Mouse (Mus musculus): ENCODE measurements around the gene Map1a. TPM values are rescaled to one million over a fixed set of nuclear protein-coding genes. Genes with fewer than 3 reads are reported as not detected.

The Map1a gene
- total RNA-seq, 2 experiments from 2014 or later: 524 to 622 TPM

DNA sequence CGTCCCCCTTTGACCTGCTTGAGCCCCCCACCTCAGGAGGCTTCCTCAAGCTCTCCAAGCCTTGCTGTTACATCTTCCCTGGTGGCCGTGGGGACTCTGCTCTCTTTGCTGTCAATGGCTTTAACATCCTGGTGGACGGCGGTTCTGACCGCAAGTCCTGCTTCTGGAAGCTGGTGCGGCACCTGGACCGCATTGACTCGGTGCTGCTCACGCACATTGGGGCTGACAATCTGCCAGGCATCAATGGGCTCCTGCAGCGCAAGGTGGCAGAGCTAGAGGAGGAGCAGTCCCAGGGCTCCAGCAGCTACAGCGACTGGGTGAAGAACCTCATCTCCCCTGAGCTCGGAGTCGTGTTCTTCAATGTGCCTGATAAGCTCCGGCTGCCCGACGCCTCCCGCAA, 10.1 kb downstream of the Map1a start:
- intact Hi-C loops (cut with DNase I): no loop called here
- DNase-seq (ENCODE audit: low spot score in 2 of 2): no peak

DNA sequence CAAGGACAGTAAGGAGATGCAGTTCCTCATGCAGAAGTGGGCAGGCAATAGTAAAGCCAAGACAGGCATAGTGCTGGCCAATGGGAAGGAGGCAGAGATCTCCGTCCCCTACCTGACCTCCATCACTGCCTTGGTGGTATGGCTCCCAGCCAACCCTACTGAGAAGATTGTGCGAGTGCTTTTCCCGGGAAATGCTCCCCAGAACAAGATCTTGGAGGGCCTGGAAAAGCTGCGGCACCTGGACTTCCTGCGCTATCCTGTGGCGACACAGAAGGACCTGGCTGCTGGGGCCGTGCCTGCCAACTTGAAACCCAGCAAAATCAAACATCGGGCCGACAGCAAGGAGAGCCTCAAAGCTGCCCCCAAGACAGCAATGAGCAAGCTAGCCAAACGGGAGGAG, 10.6 kb downstream of the Map1a start:
- no peak for DNase-seq (ENCODE audit: low spot score in 2 of 2)
- intact Hi-C loops (cut with DNase I): no loop called here

DNA sequence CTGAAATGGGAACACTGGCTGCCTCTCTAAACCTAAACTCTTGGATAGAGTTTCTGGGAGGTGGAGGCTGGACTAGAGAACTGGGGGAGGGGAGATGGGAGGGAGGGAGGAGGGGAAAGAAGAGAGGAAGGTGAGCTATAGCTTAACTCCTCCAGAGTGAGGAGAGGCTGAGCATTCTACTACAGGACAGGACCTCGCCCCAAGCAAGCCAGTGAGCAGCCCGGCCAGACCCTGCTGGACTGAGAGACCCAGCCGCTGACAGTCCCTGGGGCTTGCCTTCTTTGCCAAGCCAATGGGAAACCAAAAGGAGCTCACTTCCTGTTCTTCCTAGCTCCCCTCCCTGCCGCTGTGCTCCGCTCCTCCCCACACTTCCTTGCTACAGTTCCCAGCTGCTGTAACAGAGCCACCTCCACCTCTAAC, 19.6 kb downstream of the Map1a start:
- DNase-seq (ENCODE audit: low spot score in 2 of 2): no peak
- intact Hi-C loops (cut with DNase I): no loop called here

DNA sequence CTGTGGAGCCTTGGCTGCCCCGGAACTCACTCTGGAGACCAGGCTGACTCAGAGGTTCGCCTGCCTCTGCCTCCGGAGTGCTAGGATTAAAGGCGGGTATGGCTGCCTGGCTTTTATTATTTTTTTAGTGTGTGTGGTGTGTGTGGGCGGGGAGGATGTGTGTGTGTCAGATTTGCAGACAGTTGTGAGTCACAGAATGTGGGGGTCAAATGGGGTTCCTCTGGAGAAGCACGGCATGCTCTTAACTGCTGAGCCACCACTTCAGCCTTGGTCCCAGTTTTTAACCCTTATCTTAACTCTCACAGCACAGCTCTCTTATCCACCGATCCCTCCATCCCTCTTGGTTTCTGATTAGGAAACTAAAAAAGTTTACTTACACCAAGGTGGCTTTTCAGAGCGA, 26.9 kb downstream of the Map1a start:
- intact Hi-C loops (cut with DNase I): no loop called here
- DNase-seq (ENCODE audit: low spot score in 2 of 2): no peak

DNA sequence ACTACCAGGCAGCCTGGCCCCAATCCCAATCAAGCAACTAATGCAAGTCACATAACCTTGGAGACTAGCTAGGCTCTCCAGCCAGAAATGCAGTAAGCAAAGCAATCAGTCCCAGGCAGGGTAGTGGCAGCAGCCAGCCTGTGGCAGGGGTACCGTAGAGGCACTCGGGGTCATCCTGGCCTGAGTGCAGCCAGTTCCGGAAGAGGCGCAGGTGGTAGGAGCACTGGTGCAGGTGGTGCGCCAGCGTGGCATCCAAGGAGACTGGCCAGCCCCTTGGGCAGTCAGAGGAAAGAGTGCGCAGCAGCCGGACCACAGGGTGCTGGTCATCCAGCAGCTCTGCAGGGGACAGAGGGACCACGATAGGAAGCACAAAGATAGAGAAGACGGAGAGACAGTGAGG, 33.6 kb downstream of the Map1a start:
- DNase-seq (ENCODE audit: low spot score in 2 of 2): no peak
- intact Hi-C loops (cut with DNase I): no loop called here

DNA sequence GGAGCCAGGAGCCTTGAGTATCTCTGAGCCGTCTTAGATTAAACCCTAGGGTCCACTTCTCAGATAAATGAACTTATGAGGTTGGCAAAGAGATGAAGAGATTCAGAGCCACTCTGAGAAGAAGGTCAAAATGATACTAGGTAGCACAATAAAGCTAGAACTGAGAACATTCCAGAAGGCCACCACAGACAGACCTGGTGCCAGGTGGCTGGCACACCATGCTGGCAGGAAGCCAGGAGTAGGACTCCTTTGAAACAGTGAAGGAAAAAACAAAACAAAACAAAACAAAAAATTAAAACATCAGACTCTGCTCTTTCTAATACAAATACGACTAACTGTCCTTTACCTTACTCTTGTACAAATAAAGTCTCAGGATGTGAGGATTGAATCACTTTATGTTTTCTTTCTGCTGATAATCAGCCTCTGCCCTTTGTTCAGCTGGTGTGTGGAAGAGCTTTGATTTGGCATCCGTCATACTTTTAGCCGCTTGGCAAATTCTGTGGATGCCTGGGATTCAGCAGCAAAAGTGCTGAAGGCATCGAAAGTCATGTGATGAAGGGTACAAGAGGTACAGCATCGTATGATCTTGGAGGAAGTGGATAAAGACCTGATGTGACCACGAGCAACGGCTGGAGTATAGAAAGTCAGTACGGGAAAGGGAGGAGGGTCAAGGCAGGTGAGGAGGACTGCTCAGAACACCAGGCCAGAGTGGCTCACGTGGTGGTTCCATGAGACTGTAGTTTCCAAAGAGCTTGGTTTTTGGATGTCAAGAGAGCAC, 34.5 kb downstream of the Map1a start:
- DNase-seq (ENCODE audit: low spot score in 2 of 2): no peak
- intact Hi-C loops (cut with DNase I): no loop called here

DNA sequence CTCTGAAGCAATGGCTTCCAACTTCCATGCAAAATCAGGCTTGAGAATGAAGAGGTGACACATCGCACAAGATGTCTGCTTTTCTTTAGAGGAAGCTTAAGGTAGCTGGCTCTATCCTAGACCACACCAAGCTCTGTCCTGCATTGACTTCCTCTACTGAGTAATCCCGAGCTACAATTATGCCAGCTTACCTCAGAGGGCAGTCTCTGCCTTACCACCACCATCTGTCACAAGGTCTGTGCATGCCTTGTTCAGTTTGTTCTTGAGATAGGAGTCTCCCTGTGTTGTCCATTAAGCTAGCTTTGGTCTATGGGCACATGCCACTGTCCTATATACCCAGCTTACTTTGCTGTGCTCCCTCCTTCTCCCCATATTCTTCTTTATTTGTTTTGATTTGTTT, 40.1 kb downstream of the Map1a start:
- no peak for DNase-seq (ENCODE audit: low spot score in 2 of 2)
- intact Hi-C loops (cut with DNase I): no loop called here

DNA sequence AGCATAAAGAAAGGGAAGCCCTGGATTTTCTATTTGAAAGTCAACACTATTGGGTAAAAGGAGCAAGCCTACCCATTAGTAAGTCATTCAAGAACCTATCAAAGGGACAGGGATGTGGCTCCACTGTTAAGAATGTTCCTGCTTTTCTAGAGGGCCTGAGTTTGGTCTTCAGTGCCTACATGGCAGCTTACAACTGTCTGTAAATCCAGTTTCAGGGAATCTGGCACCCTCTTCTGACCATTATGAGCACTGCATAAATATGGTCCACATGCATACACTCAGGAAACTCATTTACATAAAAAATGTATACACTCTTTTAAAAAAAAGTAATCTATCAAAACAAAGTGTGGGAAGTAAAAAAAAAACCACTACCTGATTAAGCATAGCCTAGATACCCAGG, 49.7 kb downstream of the Map1a start:
- intact Hi-C loops (cut with DNase I): no loop called here
- no peak for DNase-seq (ENCODE audit: low spot score in 2 of 2)

DNA sequence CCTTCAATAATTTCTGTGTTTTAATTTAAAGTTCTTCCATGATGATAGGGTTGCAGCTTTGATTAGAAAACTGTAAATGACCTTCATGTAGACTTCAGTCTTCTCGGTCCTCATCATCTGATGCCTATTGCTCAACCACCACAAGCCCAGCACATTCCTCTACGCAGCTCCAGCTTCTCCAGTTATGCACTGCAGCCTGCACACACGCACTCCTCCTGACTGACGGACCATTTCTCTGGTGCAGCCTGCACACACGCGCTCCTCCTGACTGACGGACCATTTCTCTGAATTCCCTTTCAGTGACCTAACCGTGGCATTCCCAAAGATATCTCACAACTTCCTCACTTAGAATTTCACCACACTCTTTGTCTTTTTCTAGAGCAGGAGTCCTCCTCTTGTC, 63.8 kb downstream of the Map1a start:
- intact Hi-C loops (cut with DNase I): no loop called here
- no peak for DNase-seq (ENCODE audit: low spot score in 2 of 2)

DNA sequence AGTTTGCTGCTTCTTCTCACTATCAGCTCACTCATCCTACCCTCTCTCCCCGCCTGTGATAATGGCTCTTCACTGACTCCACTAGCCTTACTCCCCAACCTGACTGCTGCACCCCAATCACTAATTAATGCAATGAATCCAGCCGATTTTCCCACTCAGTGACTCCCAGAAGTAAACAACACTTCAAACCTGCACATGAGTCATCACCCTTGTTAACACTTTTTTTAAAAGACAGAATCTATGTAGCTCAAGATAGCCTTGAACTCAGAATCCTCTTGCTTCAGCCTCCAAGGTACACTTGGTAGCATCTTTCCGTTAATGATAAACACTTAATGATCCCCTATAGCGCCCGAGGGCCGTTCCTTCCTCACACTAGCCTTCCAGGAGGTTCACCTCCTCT, 65.0 kb downstream of the Map1a start:
- DNase-seq (ENCODE audit: low spot score in 2 of 2): peak in 1 of 2 experiments; percentile 18
- intact Hi-C loops (cut with DNase I): no loop called here

DNA sequence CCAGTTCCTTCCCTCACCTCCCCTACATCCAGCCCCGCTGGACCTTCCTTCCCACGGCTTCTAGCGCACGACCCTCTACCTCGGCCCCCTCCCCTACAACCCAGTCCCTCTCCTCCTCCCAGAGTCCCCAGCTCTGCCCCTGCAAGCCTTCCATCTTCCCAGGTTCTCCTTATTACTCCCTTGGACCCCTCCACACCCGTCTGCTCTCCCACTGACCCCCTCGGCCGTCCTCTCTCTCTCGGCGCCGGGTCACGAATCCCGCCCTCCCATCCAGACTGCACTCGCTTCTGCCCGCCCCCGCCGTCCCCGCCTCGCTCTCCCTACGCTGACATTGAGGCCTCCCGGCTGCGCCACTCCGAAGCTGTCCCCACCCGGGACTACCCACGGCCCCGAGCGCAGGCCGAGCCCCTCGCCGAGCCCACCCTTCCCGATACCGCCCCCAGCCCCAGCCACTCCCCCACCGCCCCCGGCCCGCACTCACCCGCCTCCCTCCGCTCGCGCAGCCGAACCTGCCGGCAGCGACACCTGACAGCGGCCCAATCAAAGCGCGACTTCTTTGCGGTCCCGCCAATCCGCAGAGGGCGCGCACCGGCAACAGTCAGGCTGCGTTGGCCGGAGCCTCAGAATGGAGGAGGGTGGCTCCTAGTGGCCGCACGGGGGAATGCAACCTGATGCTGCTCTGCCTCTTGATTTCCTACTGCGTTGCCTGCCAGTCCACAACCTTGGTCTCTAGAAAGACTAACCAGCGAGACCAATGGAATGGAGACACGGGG, 65.6 kb downstream of the Map1a start, which contains the start of gene Ppip5k1:
TSS of gene Ppip5k1 (minus strand) at position 577 of the 773 bp plus-strand sequence.
- DNase-seq (ENCODE audit: low spot score in 2 of 2): peak; percentile 99
- intact Hi-C loops (cut with DNase I): loop anchor here (5.0 kb wide), 1 partner anchor 158 kb away; no protein-coding TSS in a partner anchor

DNA sequence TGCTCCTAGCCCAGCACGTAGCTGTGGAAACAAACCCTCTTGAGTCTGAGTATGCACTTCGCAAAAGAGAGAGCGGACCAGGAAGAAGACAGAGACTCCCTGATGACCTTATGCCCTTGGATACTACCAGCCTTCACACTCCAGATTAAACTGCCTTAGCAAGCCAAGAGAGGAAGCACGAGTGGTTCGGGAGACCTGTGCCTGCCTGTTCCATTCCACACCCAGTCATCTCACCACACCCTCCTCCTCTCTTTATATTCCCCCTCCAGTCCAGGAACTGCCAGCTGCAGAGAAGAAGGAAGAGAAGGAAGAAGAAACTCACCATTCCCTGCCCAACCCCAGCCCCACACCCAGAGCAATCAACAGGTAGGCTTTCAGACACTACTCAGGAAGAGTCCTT, 68.1 kb downstream of the Map1a start, which contains the start of gene Ckmt1:
TSS of gene Ckmt1 (plus strand) at position 221 of the 400 bp plus-strand sequence.
- no peak for DNase-seq (ENCODE audit: low spot score in 2 of 2)
- intact Hi-C loops (cut with DNase I): loop anchor here (2.0 to 5.0 kb wide), 2 partner anchors 39 to 160 kb away; no protein-coding TSS in a partner anchor

DNA sequence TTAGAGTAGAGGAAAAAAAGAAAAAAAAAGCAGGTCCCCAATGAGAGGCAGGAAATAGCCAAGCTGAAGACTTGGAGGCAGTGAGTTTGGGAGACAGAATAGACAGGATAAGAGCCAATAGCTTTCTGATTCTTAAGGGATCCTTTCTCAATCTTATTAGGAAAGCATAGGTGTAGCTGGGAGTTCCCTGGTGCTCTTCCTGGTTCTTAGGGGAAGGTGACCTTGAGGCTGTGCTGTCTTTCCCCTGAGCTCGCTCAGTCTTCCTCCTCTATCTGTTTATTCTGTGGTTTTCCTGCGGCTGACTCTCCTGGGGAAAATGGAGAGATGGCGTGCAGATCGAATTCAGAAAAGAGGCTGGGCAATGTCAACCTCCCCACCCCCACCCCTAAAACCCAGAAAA, 68.6 kb downstream of the Map1a start:
- DNase-seq (ENCODE audit: low spot score in 2 of 2): no peak
- intact Hi-C loops (cut with DNase I): loop anchor here (2.0 to 5.0 kb wide), 2 partner anchors 39 to 161 kb away; no protein-coding TSS in a partner anchor

DNA sequence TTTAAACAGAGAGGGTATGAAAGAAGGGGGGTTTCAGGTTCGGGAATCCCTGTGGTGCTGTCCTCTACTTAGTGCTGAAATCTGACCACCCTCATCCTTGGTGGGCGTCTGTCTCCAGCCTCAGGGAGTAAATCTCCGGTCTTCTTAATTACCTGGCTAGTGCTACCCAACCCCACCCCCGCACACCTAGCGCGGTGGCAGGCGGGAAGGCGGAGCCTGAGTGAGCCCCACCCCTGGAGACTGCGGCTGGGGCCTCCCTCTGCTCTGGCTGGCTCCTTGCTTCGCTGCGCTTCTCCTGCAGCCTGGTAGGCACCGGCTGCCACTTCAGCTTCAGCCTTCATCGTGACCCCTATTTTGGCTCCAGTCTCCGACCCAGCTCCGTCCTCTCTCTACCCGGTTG, 69.0 kb downstream of the Map1a start:
- intact Hi-C loops (cut with DNase I): loop anchor here (5.0 kb wide), 1 partner anchor 161 kb away; no protein-coding TSS in a partner anchor
- peak; percentile 84 to 92 for DNase-seq (ENCODE audit: low spot score in 2 of 2)

DNA sequence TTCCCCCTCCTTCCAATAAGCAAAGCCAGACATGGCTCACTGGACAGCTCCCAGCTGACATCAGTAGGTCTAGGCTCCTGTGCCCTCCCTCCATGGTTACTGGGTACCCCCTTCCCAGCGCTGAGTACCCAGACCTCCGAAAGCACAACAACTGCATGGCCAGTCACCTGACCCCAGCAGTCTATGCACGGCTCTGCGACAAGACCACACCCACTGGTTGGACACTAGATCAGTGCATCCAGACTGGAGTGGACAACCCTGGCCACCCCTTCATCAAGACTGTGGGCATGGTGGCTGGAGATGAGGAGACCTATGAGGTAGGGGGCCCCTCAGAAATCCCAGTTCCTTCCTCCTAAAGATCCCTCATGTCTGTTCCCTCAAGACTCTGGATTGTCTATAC, 70.1 kb downstream of the Map1a start:
- DNase-seq (ENCODE audit: low spot score in 2 of 2): no peak
- intact Hi-C loops (cut with DNase I): loop anchor here (5.0 kb wide), 1 partner anchor 162 kb away; no protein-coding TSS in a partner anchor

Other genes starting within 250 kb of the Map1a start
- not detected for gene Tgm5, start 203.8 kb upstream of the Map1a start, total RNA-seq (2021)
- under 1 TPM in 1 of 2 experiments, not detected in 1; 0.16 TPM for gene Tgm7, start 179.8 kb upstream of the Map1a start, total RNA-seq (2021)
- gene Adal, start 149.2 kb upstream of the Map1a start, total RNA-seq (2021): 10 to 100 TPM; 20.0 to 22.1 TPM
- gene Lcmt2, start 148.9 kb upstream of the Map1a start, total RNA-seq (2021): 1 to 10 TPM; 7.9 to 8.1 TPM
- gene Tubgcp4, start 118.9 kb upstream of the Map1a start, total RNA-seq (2021): 10 to 100 TPM; 44.7 to 49.4 TPM
- 1 to 10 TPM; 6.5 to 7.1 TPM for gene Zscan29, start 118.5 kb upstream of the Map1a start, total RNA-seq (2021)
- 100 to 1,000 TPM; 131 to 158 TPM for gene Trp53bp1, start 18.2 kb upstream of the Map1a start, total RNA-seq (2021)
- 100 to 1,000 TPM; 111 to 122 TPM for gene Ppip5k1, start 65.8 kb downstream of the Map1a start, total RNA-seq (2021)
- gene Ckmt1, start 68.1 kb downstream of the Map1a start, total RNA-seq (2021): 100 to 1,000 TPM; 371 to 391 TPM
- gene Strc, start 97.6 kb downstream of the Map1a start, total RNA-seq (2021): under 1 TPM; 0.09 to 0.62 TPM
- 100 to 1,000 TPM; 207 to 216 TPM for gene Pdia3, start 124.2 kb downstream of the Map1a start, total RNA-seq (2021)
- 1 to 10 TPM; 4.2 to 5.7 TPM for gene Catsper2, start 124.2 kb downstream of the Map1a start, total RNA-seq (2021)
- gene Ell3, start 154.7 kb downstream of the Map1a start, total RNA-seq (2021): not detected
- 100 to 1,000 TPM; 188 to 195 TPM for gene Serf2, start 159.6 kb downstream of the Map1a start, total RNA-seq (2021)
- 10 to 100 TPM; 13.9 to 16.1 TPM for gene Hypk, start 163.7 kb downstream of the Map1a start, total RNA-seq (2021)
- gene Serinc4, start 167.2 kb downstream of the Map1a start, total RNA-seq (2021): under 1 TPM; 0.46 to 0.62 TPM
- gene Mfap1b, start 184.5 kb downstream of the Map1a start, total RNA-seq (2021): 10 to 100 TPM; 39.9 to 40.9 TPM
- 10 to 100 TPM; 35.3 to 38.0 TPM for gene Mfap1a, start 217.1 kb downstream of the Map1a start, total RNA-seq (2021)
- gene Wdr76, start 217.1 kb downstream of the Map1a start, total RNA-seq (2021): 1 to 10 TPM; 4.2 to 4.4 TPM